Mouse (Mus musculus) neural tube, embryonic 13.5 days (tissue): Measurements from ENCODE around the gene Rhot2. TPM values are rescaled to one million over a fixed set of nuclear protein-coding genes. Genes with fewer than 3 reads are reported as not detected.

ENCODE experiments used
- ATAC-seq: fragments of 200-750 bp; cut with Nextera tagmentation; 2 replicates; pipeline ENCODE4 v1.8.0; 2017; ENCODE audit warnings: low read depth, mild to moderate bottlenecking, moderate TSS enrichment, moderate library complexity
- H3K27ac ChIP-seq: fragments of 300-500 bp; sonication (generic); replicated peaks from 2 replicates; pipeline ENCODE4 v1.5.1; 2015; ENCODE audit warnings: moderate library complexity, mild to moderate bottlenecking, inconsistent platforms
- H3K27me3 ChIP-seq: fragments of 300-500 bp; sonication (generic); 2 replicates; pipeline ENCODE4 v1.6.1; 2015; ENCODE audit warnings: mild to moderate bottlenecking, inconsistent platforms
- H3K36me3 ChIP-seq: fragments of 300-500 bp; sonication (generic); 2 replicates; pipeline ENCODE4 v1.6.1; 2015; ENCODE audit warnings: mild to moderate bottlenecking, inconsistent platforms
- H3K4me1 ChIP-seq: fragments of 300-500 bp; sonication (generic); replicated peaks from 2 replicates; pipeline ENCODE4 v1.6.1; 2015; ENCODE audit warnings: inconsistent platforms
- H3K4me2 ChIP-seq: fragments of 300-500 bp; sonication (generic); 2 replicates; pipeline ENCODE4 v1.6.1; 2015; ENCODE audit warnings: inconsistent platforms, mild to moderate bottlenecking, moderate library complexity
- H3K4me3 ChIP-seq: fragments of 300-500 bp; sonication (generic); 2 replicates; pipeline ENCODE4 v1.5.1; 2015; ENCODE audit warnings: mild to moderate bottlenecking, inconsistent platforms
- H3K9ac ChIP-seq: fragments of 300-500 bp; sonication (generic); 2 replicates; pipeline ENCODE4 v1.6.1; 2015; ENCODE audit warnings: moderate library complexity, mild to moderate bottlenecking, inconsistent platforms
- H3K9me3 ChIP-seq: fragments of 300-500 bp; sonication (generic); 2 replicates; pipeline ENCODE4 v1.6.1; 2016; ENCODE audit warnings: inconsistent platforms
- WGBS: fragments of 180-500 bp; shearing (Covaris S2); methylation state at CpG from one replicate; pipeline ENCODE4 v1.1.7; 2015; 5-methylcytosine and 5-hydroxymethylcytosine counted together
- polyA plus RNA-seq: library from polyadenylated mRNA; unstranded; fragments of >200 nt; fragmentation: Nextera tagmentation; extraction: Ambion mirVana; gene quantifications from 2 replicates; pipeline ENCODE4 v1.2.1, GENCODE M21; 2015

The Rhot2 gene
- polyA plus RNA-seq, 1 experiment from 2014 or later, result 15.4 TPM

GRCm38 (mm10) chr17:25829558-25830017 lies 15.1 kb downstream of the Rhot2 start:
- peak overlapping the region; percentile 94 for H3K27ac ChIP-seq
- H3K4me1 ChIP-seq, result peaks cover 84% of the 10 kb centered on the region
- H3K9me3 ChIP-seq, result no peaks in the 10 kb centered on the region
- H3K36me3 ChIP-seq, result peaks cover 51% of the 10 kb centered on the region
- H3K9ac ChIP-seq, result peak overlapping the region; percentile 89
- peak overlapping the region; percentile 76 for H3K4me3 ChIP-seq
- H3K27me3 ChIP-seq, result no peaks in the 10 kb centered on the region
- WGBS, result 47% methylated on average over 8 of the region's 8 CpGs
- no peak for ATAC-seq
- peak overlapping the region; percentile 96 for H3K4me2 ChIP-seq

- WGBS, result 1% methylated on average over 32 of the region's 32 CpGs
- peaks cover 51% of the 10 kb centered on the region for H3K36me3 ChIP-seq
These were observed 15.7 kb downstream of the Rhot2 start, which contains the start of gene Jmjd8 for GRCm38 (mm10) chr17:25828712-25829557. TSS of gene Jmjd8 (plus strand) at chr17:25828867.

GRCm38 (mm10) chr17:25828223-25828594 lies 16.4 kb downstream of the Rhot2 start:
- WGBS, result 85% methylated on average over 8 of the region's 8 CpGs
- H3K4me1 ChIP-seq, result peaks cover 81% of the 10 kb centered on the region
- peak overlapping the region; percentile 94 for H3K27ac ChIP-seq
- no peaks in the 10 kb centered on the region for H3K9me3 ChIP-seq
- no peaks in the 10 kb centered on the region for H3K27me3 ChIP-seq
- peaks cover 51% of the 10 kb centered on the region for H3K36me3 ChIP-seq
- H3K9ac ChIP-seq, result peak overlapping the region; percentile 89
- peak overlapping the region; percentile 76 for H3K4me3 ChIP-seq
- ATAC-seq, result no peak
- H3K4me2 ChIP-seq, result peak overlapping the region; percentile 96

More at GRCm38 (mm10) chr17:25828712-25829557, 15.7 kb downstream of the Rhot2 start, which contains the start of gene Jmjd8:
- H3K27me3 ChIP-seq, result no peaks in the 10 kb centered on the region
- peak within 1 kb of the TSS; percentile 89 for H3K9ac ChIP-seq
- H3K4me2 ChIP-seq, result peak within 1 kb of the TSS; percentile 96
- H3K27ac ChIP-seq, result peak within 1 kb of the TSS; percentile 94
- no peaks in the 10 kb centered on the region for H3K9me3 ChIP-seq
- peak within 1 kb of the TSS; percentile 76 for H3K4me3 ChIP-seq
- peaks cover 84% of the 10 kb centered on the region for H3K4me1 ChIP-seq
- ATAC-seq, result peak; percentile 45

GRCm38 (mm10) chr17:25827546-25828222 lies 17.0 kb downstream of the Rhot2 start:
- Histone ChIP-seq H3K9ac (peak overlapping the region; percentile 89), H3K27ac (0 out of 2 replicates have a peak overlapping the region, but pooled peaks have one; percentile 94), H3K9me3 (no peaks in the 10 kb centered on the region), H3K4me2 (no peak overlapping the region), H3K4me3 (no peak overlapping the region), H3K27me3 (no peaks in the 10 kb centered on the region), H3K36me3 (peaks cover 51% of the 10 kb centered on the region), H3K4me1 (peaks cover 85% of the 10 kb centered on the region)
- WGBS, result 86% methylated on average over 22 of the region's 22 CpGs
- no peak for ATAC-seq

- no peaks in the 10 kb centered on the region for H3K27me3 ChIP-seq
- H3K9me3 ChIP-seq, result no peaks in the 10 kb centered on the region
- no peak overlapping the region for H3K4me2 ChIP-seq
- peak overlapping the region; percentile 38; the same call in 1 of the 2 replicates for H3K9ac ChIP-seq
- WGBS, result 93% methylated on average over 13 of the region's 13 CpGs
- peaks cover 85% of the 10 kb centered on the region for H3K4me1 ChIP-seq
- H3K4me3 ChIP-seq, result no peak overlapping the region
- ATAC-seq, result no peak
- peaks cover 51% of the 10 kb centered on the region for H3K36me3 ChIP-seq
- H3K27ac ChIP-seq, result no peak overlapping the region
These were observed 17.6 kb downstream of the Rhot2 start for GRCm38 (mm10) chr17:25827011-25827410.

- Histone ChIP-seq H3K27me3 (0 out of 2 replicates have a peak, but pooled peaks cover 2% of the 10 kb centered on the region), H3K4me3 (no peak overlapping the region), H3K9ac (no peak overlapping the region), H3K4me2 (no peak overlapping the region), H3K36me3 (peaks cover 42% of the 10 kb centered on the region), H3K9me3 (no peaks in the 10 kb centered on the region), H3K4me1 (peaks cover 76% of the 10 kb centered on the region), H3K27ac (no peak overlapping the region)
- ATAC-seq, result no peak
- WGBS, result 95% methylated on average over 27 of the region's 27 CpGs
These were observed 18.6 kb downstream of the Rhot2 start for GRCm38 (mm10) chr17:25825984-25826570.

- Histone ChIP-seq H3K9ac (peak overlapping the region; percentile 91; the same call in 1 of the 2 replicates), H3K4me3 (peak overlapping the region; percentile 69; the same call in 1 of the 2 replicates), H3K9me3 (no peaks in the 10 kb centered on the region), H3K27ac (no peak overlapping the region), H3K36me3 (peaks cover 37% of the 10 kb centered on the region), H3K4me1 (peaks cover 68% of the 10 kb centered on the region), H3K4me2 (peak overlapping the region; percentile 99), H3K27me3 (peaks cover 8% of the 10 kb centered on the region)
- ATAC-seq, result no peak
- 89% methylated on average over 6 of the region's 6 CpGs for WGBS
These were observed 19.3 kb downstream of the Rhot2 start for GRCm38 (mm10) chr17:25825311-25825710.

- ATAC-seq, result no peak
- Histone ChIP-seq H3K9ac (peak overlapping the region; percentile 91), H3K27me3 (peaks cover 16% of the 10 kb centered on the region), H3K4me3 (peak overlapping the region; percentile 69), H3K27ac (no peak overlapping the region), H3K4me1 (peaks cover 61% of the 10 kb centered on the region), H3K4me2 (peak overlapping the region; percentile 99), H3K36me3 (peaks cover 38% of the 10 kb centered on the region), H3K9me3 (no peaks in the 10 kb centered on the region)
- WGBS, result 74% methylated on average over 16 of the region's 17 CpGs
These were observed 20.1 kb downstream of the Rhot2 start for GRCm38 (mm10) chr17:25824362-25825142.

GRCm38 (mm10) chr17:25823452-25823851 lies 21.2 kb downstream of the Rhot2 start, which contains the start of gene Wdr24:
TSS of gene Wdr24 (plus strand) at chr17:25823627.
- peak within 1 kb of the TSS; percentile 69 for H3K4me3 ChIP-seq
- H3K9me3 ChIP-seq, result no peaks in the 10 kb centered on the region
- H3K4me1 ChIP-seq, result peaks cover 54% of the 10 kb centered on the region
- H3K36me3 ChIP-seq, result peaks cover 45% of the 10 kb centered on the region
- H3K27ac ChIP-seq, result peak within 1 kb of the TSS; percentile 76
- WGBS, result 1% methylated on average over 18 of the region's 18 CpGs
- H3K4me2 ChIP-seq, result peak within 1 kb of the TSS; percentile 99
- peak within 1 kb of the TSS; percentile 91 for H3K9ac ChIP-seq
- peaks cover 27% of the 10 kb centered on the region for H3K27me3 ChIP-seq
- peak; percentile 44 for ATAC-seq

- Histone ChIP-seq H3K9me3 (no peaks in the 10 kb centered on the region), H3K27me3 (peaks cover 39% of the 10 kb centered on the region), H3K4me2 (no peak overlapping the region), H3K27ac (no peak overlapping the region), H3K9ac (no peak overlapping the region), H3K4me1 (peaks cover 11% of the 10 kb centered on the region), H3K4me3 (no peak overlapping the region), H3K36me3 (peaks cover 39% of the 10 kb centered on the region)
- WGBS, result 7% methylated on average over 46 of the region's 46 CpGs
- no peak for ATAC-seq
These were observed 25.5 kb downstream of the Rhot2 start for GRCm38 (mm10) chr17:25818851-25819780.
